Mouse (Mus musculus) thymus, postnatal 4 days (tissue): ENCODE data around the gene Sit1.

ENCODE experiments used
- DNase-seq: peaks from one replicate; pipeline ENCODE4 v3.0.0; 2021

Sit1 gene

GRCm38 (mm10) chr4:43465935-43466334, 17.6 kb downstream of the Sit1 start:
- DNase-seq = no peak

- DNase-seq = no peak
These were observed 20.4 kb downstream of the Sit1 start for GRCm38 (mm10) chr4:43463102-43463501.

DNA sequence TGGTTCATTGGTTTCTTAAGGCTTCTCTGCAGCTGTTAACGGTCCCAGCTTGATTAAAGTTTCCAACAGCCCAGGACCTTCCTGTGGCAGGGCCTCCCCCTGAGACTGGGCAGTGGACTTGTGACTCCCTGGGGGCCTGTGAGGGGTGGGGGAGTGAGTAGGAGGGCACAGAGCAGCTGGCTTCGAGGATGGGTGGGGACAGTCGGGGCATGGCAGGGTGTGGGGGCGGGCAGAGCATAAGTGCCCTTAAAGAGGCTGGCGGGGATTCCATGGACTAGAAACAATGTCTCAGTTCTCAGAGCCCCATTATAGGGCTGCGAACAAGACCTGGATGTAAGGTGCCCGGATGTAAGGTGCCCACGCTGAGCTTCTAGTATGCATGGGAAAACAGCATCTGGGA, 26.4 kb downstream of the Sit1 start:
- DNase-seq = no peak

GRCm38 (mm10) chr4:43456470-43456869, 27.1 kb downstream of the Sit1 start:
- peak; percentile 57 for DNase-seq

- DNase-seq = no peak
These were observed 29.3 kb downstream of the Sit1 start, which contains the start of gene Cd72 for GRCm38 (mm10) chr4:43454041-43454836. Cd72 (minus strand) TSS chr4:43454628.

DNA sequence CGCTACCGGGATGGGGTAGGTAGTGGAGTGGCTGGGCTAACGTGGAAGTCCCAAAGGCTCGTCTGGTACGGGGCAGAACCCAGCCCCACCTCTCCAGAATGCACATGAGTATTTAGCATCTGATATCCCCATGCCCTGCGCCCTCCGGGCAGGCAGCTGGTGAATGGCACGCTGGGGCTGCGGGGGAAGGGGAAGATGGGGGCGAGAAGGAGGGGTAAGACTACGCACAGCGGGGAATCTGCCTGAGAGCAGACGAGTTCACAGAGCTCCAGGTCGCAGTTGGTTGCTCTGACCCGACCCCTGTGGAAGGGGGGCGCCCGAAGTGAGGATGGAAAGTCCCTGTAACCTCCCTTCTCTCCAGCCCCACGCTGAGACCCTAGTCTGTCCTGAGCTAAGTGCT, 30.1 kb downstream of the Sit1 start:
- peak; percentile 66 for DNase-seq

DNA sequence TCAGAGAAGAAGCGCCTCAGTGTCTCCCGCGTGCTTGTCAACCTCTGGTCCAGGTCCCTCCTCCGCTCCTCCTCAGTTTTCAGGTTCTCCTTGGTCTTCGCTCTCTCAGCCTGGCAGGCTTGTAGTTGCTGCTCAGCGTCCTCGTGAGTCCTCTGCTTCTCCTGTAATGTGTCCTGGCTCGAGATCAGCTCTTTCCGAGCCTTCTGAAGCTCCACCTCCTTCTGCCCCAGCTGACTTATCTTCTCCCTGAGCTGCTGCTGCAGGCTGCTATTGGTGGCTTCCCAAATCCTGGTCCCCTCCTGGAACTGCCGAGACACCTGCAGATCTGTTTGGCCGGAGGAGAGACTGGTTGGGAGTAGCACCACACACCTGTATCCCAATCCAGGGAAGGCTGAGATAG, 31.2 kb downstream of the Sit1 start:
- no peak for DNase-seq

DNA sequence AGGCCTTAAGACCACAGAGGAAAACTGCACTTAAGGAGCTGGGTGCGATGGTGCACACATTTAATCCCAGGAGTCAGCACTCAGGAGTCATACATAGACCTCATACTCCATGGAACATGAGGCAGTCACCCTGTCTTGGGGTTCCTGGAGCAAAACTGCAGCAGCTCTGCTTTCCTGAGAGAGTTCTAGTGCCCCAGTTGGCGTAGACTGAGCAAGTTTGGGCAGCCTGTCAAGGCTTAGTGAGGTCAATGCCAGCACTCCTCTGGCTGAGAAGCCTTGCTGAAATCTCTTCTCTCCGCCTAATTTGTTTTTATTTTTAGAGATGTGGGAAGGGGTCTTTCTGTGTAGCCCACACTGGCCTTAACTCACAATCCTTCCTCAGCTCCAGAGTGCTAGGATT, 35.0 kb downstream of the Sit1 start:
- DNase-seq = no peak

DNA sequence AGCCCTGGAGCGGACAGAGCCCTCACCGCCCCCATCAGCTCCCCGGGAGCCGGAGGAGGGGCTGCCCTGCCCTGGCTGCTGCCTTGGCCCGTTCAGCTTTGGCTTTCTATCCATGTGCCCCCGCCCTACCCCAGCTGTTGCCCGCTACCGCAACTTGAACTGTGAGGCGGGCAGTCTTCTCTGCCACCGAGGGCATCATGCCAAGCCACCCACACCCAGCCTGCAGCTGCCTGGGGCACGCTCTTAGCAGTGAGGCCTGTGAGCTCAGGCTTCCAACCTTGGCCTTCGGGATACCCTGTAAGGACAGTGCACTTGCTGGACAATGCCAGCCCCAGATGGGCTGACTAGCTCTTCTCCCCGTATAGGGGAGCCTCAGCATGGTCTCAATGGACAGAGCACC, 36.3 kb downstream of the Sit1 start:
- DNase-seq = no peak

- DNase-seq = peak; percentile 52
These were observed 40.0 kb downstream of the Sit1 start for GRCm38 (mm10) chr4:43443511-43443910.

GRCm38 (mm10) chr4:43442456-43443361, 40.8 kb downstream of the Sit1 start:
- peak; percentile 75 for DNase-seq

- DNase-seq = peak; percentile 99
These were observed 41.5 kb downstream of the Sit1 start for GRCm38 (mm10) chr4:43442044-43442443.

DNA sequence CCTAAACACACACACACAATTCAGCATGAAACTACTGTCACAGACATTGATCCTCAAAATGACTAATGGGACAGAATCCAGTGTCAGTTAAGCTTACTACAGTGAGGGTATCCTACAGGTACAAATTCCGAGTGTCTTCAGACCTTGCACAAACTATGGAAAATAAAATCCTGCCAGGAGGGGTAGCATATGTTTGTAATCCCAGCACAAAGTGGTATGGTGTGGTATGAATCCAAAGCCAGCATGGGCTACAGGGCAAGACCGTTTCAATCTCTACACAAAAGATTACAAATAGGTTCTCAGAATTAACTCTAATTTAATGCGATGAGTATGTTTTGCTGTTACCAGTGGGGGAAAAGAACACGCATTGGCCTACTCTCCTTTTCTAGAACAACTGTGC, 41.9 kb downstream of the Sit1 start, which contains the start of gene Tesk1:
Gene Tesk1, plus strand, starts transcription at position 301 of the 400 bp plus-strand sequence.
- DNase-seq = no peak

DNA sequence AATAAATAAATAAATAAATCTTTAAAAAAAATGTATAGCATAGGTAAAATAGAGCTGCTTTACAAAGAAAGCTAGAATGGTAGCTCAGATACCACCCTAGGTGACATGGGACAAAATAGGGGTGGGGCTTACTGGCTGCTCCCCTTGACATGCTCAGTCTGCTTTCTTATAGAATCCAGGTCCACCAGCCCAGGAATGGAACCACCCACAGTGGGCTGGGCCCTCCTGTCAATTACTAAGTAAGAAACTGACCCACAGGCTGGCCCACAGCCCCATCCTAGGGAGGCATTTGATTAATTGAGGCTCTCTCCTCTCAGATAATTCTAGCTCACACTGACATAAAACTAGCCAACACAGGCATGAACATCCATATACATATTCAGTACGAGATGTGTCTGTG, 50.7 kb downstream of the Sit1 start:
- DNase-seq = no peak
